Mouse (Mus musculus): ENCODE data around the gene Izumo1. TPM values are rescaled to one million over a fixed set of nuclear protein-coding genes. Genes with fewer than 3 reads are reported as not detected.

Gene Izumo1
- polyA plus RNA-seq, 1 experiment from 2014 or later: not detected

DNA sequence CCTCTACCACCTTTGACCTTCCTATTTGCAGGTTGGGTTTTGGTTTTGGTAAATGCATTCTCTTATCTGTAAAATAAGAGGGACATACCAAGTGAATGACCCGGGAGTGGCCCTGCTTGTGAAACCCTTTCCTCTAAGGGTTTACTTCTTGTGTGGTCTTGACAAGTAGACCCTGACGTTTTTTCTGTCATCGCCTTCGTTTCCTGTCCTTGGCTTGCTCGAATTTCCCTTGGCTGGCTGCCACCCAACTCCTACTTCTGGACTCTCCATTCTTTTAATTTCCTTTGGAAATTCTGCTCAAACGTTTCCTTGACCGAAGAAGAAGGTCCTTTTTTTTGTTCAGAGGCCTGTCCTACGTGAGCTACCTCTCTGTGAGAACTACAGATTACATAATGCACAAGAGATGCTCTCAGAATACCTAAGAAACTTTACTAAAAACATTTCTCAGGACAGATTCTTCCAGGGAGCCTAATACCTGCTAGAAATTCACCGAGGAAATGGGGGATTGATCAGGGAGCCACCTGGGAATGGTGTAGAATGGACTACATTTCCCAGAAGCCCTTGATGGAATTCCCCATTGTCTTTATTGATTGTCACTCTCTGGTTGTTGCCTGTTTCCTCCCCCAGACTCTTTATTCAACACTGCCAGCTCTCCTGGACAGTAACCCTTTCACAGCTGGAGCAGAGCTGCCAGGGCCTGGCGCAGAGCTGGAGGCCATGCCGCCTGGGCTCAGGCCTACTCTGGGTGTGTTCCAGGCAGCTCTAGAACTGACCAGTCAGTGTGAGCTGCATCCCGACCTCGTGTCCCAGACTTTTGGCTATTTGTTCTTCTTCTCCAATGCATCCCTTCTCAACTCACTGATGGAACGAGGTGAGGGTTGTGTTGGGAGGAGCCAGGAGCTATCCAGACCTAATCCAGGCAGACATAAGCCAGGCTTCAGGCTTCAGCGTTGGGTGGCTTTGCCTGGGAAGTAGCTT, 14.4 kb downstream of the Izumo1 start:
- 0 out of 2 replicates have a peak, but pooled peaks cover 4% of the 10 kb centered on the region for H3K27me3 ChIP-seq (ENCODE audit: control insufficient read depth, insufficient read depth, low read length)
- H3K4me1 ChIP-seq (ENCODE audit: control insufficient read depth, insufficient read depth, low read length): peaks cover 12% of the 10 kb centered on the region; the same call in 1 of the 2 replicates
- H3K36me3 ChIP-seq (ENCODE audit: control insufficient read depth, insufficient read depth, low read length): 0 out of 2 replicates have a peak, but pooled peaks cover 2% of the 10 kb centered on the region
- no peak overlapping the region for H3K27ac ChIP-seq (replicated peaks; ENCODE audit: low read depth, low read length)
- no peak overlapping the region for H3K9ac ChIP-seq (ENCODE audit: low read length)
- no peak overlapping the region for H3K4me2 ChIP-seq (ENCODE audit: low read depth, severe bottlenecking)
- H3K9me3 ChIP-seq (ENCODE audit: control insufficient read depth, low read length): no peaks in the 10 kb centered on the region
- WGBS: 89% methylated on average over 15 of the region's 15 CpGs
- no peak for ATAC-seq (ENCODE audit: insufficient number of reproducible peaks, low FRiP score, low TSS enrichment, low read depth)
- no peak overlapping the region for H3K4me3 ChIP-seq (ENCODE audit: low read depth, low read length)
- DNase-seq (ENCODE audit: low spot score): no peak

DNA sequence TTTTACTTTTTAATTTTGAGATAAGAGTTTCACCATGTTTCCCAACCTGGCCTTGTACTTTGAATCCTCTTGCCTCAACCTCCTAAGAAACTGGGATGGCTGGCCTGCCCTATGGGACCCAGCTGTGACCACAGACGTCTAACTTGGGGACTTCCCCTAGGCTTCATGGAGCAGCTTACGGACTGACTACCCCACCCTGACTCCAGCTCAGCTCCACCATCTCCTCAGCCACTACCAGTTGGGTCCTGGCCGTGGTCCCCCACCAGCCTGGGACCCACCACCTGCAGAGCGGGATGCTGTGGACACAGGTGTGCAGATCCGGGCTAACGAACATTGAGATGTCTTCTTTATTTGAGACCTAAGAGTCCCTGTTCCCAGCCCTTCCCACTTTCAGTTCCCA, 16.1 kb downstream of the Izumo1 start:
- no peak overlapping the region for H3K9ac ChIP-seq (ENCODE audit: low read length)
- no peak overlapping the region for H3K27ac ChIP-seq (replicated peaks; ENCODE audit: low read depth, low read length)
- 0 out of 2 replicates have a peak overlapping the region, but pooled peaks have one; percentile 5 for H3K4me2 ChIP-seq (ENCODE audit: low read depth, severe bottlenecking)
- H3K4me3 ChIP-seq (ENCODE audit: low read depth, low read length): no peak overlapping the region
- no peak for ATAC-seq (ENCODE audit: insufficient number of reproducible peaks, low FRiP score, low TSS enrichment, low read depth)
- H3K4me1 ChIP-seq (ENCODE audit: control insufficient read depth, insufficient read depth, low read length): peaks cover 12% of the 10 kb centered on the region
- H3K36me3 ChIP-seq (ENCODE audit: control insufficient read depth, insufficient read depth, low read length): 0 out of 2 replicates have a peak, but pooled peaks cover 2% of the 10 kb centered on the region
- H3K27me3 ChIP-seq (ENCODE audit: control insufficient read depth, insufficient read depth, low read length): 0 out of 2 replicates have a peak, but pooled peaks cover 4% of the 10 kb centered on the region
- H3K9me3 ChIP-seq (ENCODE audit: control insufficient read depth, low read length): no peaks in the 10 kb centered on the region
- WGBS: 93% methylated on average over 6 of the region's 6 CpGs
- DNase-seq (ENCODE audit: low spot score): no peak

DNA sequence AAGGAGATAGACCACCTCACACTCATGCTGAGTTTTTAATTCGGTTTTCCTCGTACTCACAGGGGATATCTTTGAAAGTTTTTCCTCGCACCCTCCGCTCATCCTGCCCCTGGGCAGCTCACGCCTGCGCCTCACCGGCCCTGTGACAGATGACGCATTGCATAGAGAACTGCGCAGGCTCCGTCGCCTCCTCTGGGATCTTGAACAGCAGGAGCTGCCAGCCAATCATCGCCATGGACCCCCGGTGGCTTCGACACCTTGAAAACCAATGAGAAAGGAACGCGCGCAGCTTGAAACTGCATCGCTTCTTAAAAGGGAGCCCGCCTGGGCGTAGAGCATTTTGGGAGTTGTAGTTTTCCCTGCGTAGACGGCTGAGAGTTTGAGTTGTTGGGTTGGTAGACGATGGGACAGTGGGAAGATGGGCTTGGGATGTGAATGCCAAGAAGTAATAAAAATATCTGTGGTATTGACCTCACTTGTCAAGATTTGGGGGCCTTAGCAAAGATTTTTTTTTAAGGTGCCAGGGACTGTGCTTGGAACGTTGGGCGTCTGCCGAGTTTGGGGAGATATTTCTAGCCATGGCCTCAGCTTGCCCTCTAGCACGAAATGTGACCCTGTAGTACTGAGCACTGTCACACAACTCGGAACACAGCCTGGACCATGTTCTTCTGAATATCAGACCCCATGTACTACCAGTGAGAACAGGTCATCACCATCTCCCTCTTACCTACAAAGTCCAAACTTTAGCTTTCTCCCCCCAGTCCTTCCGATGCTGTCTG, 17.2 kb downstream of the Izumo1 start:
- WGBS: 15% methylated on average over 29 of the region's 29 CpGs
- ATAC-seq (ENCODE audit: insufficient number of reproducible peaks, low FRiP score, low TSS enrichment, low read depth) (peak; percentile 71), DNase-seq (ENCODE audit: low spot score) (peak; percentile 96)
- H3K4me1 ChIP-seq (ENCODE audit: control insufficient read depth, insufficient read depth, low read length): peaks cover 13% of the 10 kb centered on the region
- H3K27ac ChIP-seq (replicated peaks; ENCODE audit: low read depth, low read length): no peak overlapping the region
- H3K9ac ChIP-seq (ENCODE audit: low read length): no peak overlapping the region
- no peaks in the 10 kb centered on the region for H3K27me3 ChIP-seq (ENCODE audit: control insufficient read depth, insufficient read depth, low read length)
- H3K4me2 ChIP-seq (ENCODE audit: low read depth, severe bottlenecking): peak overlapping the region; percentile 45
- H3K4me3 ChIP-seq (ENCODE audit: low read depth, low read length): peak overlapping the region; percentile 19
- H3K36me3 ChIP-seq (ENCODE audit: control insufficient read depth, insufficient read depth, low read length): 0 out of 2 replicates have a peak, but pooled peaks cover 2% of the 10 kb centered on the region
- no peaks in the 10 kb centered on the region for H3K9me3 ChIP-seq (ENCODE audit: control insufficient read depth, low read length)

- 0 out of 2 replicates have a peak, but pooled peaks cover 2% of the 10 kb centered on the region for H3K36me3 ChIP-seq (ENCODE audit: control insufficient read depth, insufficient read depth, low read length)
- no peaks in the 10 kb centered on the region for H3K9me3 ChIP-seq (ENCODE audit: control insufficient read depth, low read length)
- no peak within 1 kb of the TSS for H3K27ac ChIP-seq (replicated peaks; ENCODE audit: low read depth, low read length)
- H3K4me2 ChIP-seq (ENCODE audit: low read depth, severe bottlenecking): no peak within 1 kb of the TSS
- H3K4me1 ChIP-seq (ENCODE audit: control insufficient read depth, insufficient read depth, low read length): peaks cover 15% of the 10 kb centered on the region
- ATAC-seq (ENCODE audit: insufficient number of reproducible peaks, low FRiP score, low TSS enrichment, low read depth) (no peak), DNase-seq (ENCODE audit: low spot score) (no peak)
- 22% methylated on average over 19 of the region's 19 CpGs for WGBS
- H3K27me3 ChIP-seq (ENCODE audit: control insufficient read depth, insufficient read depth, low read length): no peaks in the 10 kb centered on the region
- no peak within 1 kb of the TSS for H3K9ac ChIP-seq (ENCODE audit: low read length)
- no peak within 1 kb of the TSS for H3K4me3 ChIP-seq (ENCODE audit: low read depth, low read length)
Measured at GRCm38 (mm10) chr7:45639561-45640027, 18.0 kb downstream of the Izumo1 start, which contains the start of gene Mamstr. Gene Mamstr, plus strand, starts transcription at chr7:45639977.

GRCm38 (mm10) chr7:45640191-45640957, 18.8 kb downstream of the Izumo1 start:
- DNase-seq (ENCODE audit: low spot score): no peak
- peaks cover 17% of the 10 kb centered on the region for H3K4me1 ChIP-seq (ENCODE audit: control insufficient read depth, insufficient read depth, low read length)
- no peak overlapping the region for H3K27ac ChIP-seq (replicated peaks; ENCODE audit: low read depth, low read length)
- H3K9ac ChIP-seq (ENCODE audit: low read length): no peak overlapping the region
- WGBS: 75% methylated on average over 19 of the region's 19 CpGs
- H3K4me2 ChIP-seq (ENCODE audit: low read depth, severe bottlenecking): no peak overlapping the region
- H3K9me3 ChIP-seq (ENCODE audit: control insufficient read depth, low read length): no peaks in the 10 kb centered on the region
- ATAC-seq (ENCODE audit: insufficient number of reproducible peaks, low FRiP score, low TSS enrichment, low read depth): no peak
- H3K36me3 ChIP-seq (ENCODE audit: control insufficient read depth, insufficient read depth, low read length): 0 out of 2 replicates have a peak, but pooled peaks cover 2% of the 10 kb centered on the region
- H3K27me3 ChIP-seq (ENCODE audit: control insufficient read depth, insufficient read depth, low read length): no peaks in the 10 kb centered on the region
- H3K4me3 ChIP-seq (ENCODE audit: low read depth, low read length): no peak overlapping the region

- no peak overlapping the region for H3K4me2 ChIP-seq (ENCODE audit: low read depth, severe bottlenecking)
- DNase-seq (ENCODE audit: low spot score) (no peak), ATAC-seq (ENCODE audit: insufficient number of reproducible peaks, low FRiP score, low TSS enrichment, low read depth) (no peak)
- 66% methylated on average over 13 of the region's 17 CpGs for WGBS
- H3K4me1 ChIP-seq (ENCODE audit: control insufficient read depth, insufficient read depth, low read length): peaks cover 17% of the 10 kb centered on the region
- H3K36me3 ChIP-seq (ENCODE audit: control insufficient read depth, insufficient read depth, low read length): no peaks in the 10 kb centered on the region
- H3K27ac ChIP-seq (replicated peaks; ENCODE audit: low read depth, low read length): no peak overlapping the region
- no peak overlapping the region for H3K4me3 ChIP-seq (ENCODE audit: low read depth, low read length)
- H3K9ac ChIP-seq (ENCODE audit: low read length): no peak overlapping the region
- H3K27me3 ChIP-seq (ENCODE audit: control insufficient read depth, insufficient read depth, low read length): no peaks in the 10 kb centered on the region
- H3K9me3 ChIP-seq (ENCODE audit: control insufficient read depth, low read length): no peaks in the 10 kb centered on the region
Measured at GRCm38 (mm10) chr7:45641391-45642040, 19.9 kb downstream of the Izumo1 start.

- no peak overlapping the region for H3K4me3 ChIP-seq (ENCODE audit: low read depth, low read length)
- DNase-seq (ENCODE audit: low spot score): no peak
- H3K4me1 ChIP-seq (ENCODE audit: control insufficient read depth, insufficient read depth, low read length): peaks cover 17% of the 10 kb centered on the region
- no peak for ATAC-seq (ENCODE audit: insufficient number of reproducible peaks, low FRiP score, low TSS enrichment, low read depth)
- peak overlapping the region; percentile 68 for H3K4me2 ChIP-seq (ENCODE audit: low read depth, severe bottlenecking)
- H3K27me3 ChIP-seq (ENCODE audit: control insufficient read depth, insufficient read depth, low read length): no peaks in the 10 kb centered on the region
- H3K27ac ChIP-seq (replicated peaks; ENCODE audit: low read depth, low read length): no peak overlapping the region
- H3K36me3 ChIP-seq (ENCODE audit: control insufficient read depth, insufficient read depth, low read length): no peaks in the 10 kb centered on the region
- WGBS: 88% methylated on average over 5 of the region's 5 CpGs
- no peak overlapping the region for H3K9ac ChIP-seq (ENCODE audit: low read length)
- no peaks in the 10 kb centered on the region for H3K9me3 ChIP-seq (ENCODE audit: control insufficient read depth, low read length)
Measured at GRCm38 (mm10) chr7:45642083-45642482, 20.5 kb downstream of the Izumo1 start.

Measured in limb, embryonic 11.5 days (tissue).